12 mouse cellular contexts compared by ENCODE assay signal in the genomic region with DNA sequence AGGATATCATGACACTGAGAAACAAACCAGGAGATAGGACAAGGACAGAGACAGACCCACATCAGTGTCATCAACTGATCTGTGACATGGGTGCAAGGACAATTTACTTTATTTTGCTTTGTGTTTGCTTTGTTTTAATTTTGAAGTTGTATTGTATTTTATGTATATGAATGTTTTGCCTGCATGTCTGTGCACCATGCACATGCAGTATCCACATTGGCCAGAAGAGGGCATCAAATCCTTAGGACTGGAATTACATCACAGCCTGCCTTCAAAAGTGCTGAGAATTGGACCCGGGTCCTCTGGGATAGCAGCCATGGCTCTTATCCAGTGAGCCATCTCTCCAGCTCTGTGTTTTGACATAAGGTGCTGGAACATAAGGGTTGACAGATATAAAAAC. TPM values are rescaled to one million over a fixed set of nuclear protein-coding genes. Genes with fewer than 3 reads are reported as not detected.
A peak's percentile ranks its signal among the peaks of the same experiment; 100 is the strongest.
DNase-seq lines count a peak whose midpoint lies in the region; ATAC-seq lines count a peak whose summit lies in the region.
"Had no signal": no experiment of that assay in that cellular context is flagged by ENCODE, and none has a peak within 500 bp of the region (broad histone marks: within the 10 kb centered on the region; RNA-seq: fewer than 3 reads in every experiment).

No protein-coding gene starts in this region.

- H3K36me3 ChIP-seq in kidney, embryonic 16.5 days (ENCODE audit: insufficient read depth, low read length), result no peaks in the 10 kb centered on the region
- H3K36me3 ChIP-seq: embryonic facial prominence, embryonic 13.5 days; lung, embryonic 15.5 days had no signal

- no peak overlapping the region for H3K4me3 ChIP-seq in kidney, embryonic 16.5 days (ENCODE audit: low read length)
- H3K4me3 ChIP-seq: embryonic facial prominence, embryonic 13.5 days; lung, embryonic 15.5 days had no signal

- no peak overlapping the region for H3K9ac ChIP-seq in kidney, embryonic 16.5 days (replicated peaks; ENCODE audit: low read length)
- H3K9ac ChIP-seq: embryonic facial prominence, embryonic 13.5 days; lung, embryonic 15.5 days had no signal

- no peak for ATAC-seq in kidney, embryonic 16.5 days (ENCODE audit: low FRiP score, low TSS enrichment)

- H3K27ac ChIP-seq in kidney, embryonic 16.5 days (ENCODE audit: low read length), result no peak overlapping the region
- H3K27ac ChIP-seq: embryonic facial prominence, embryonic 13.5 days; lung, embryonic 15.5 days had no signal

- DNase-seq in adrenal gland, postnatal 14 days, result peak; percentile 11
- no peak for DNase-seq in adrenal gland, adult 18-20 months (ENCODE audit: low spot score in 2 of 2)
- peak; percentile 4 to 34 for DNase-seq in kidney, postnatal 36 days
- peak; percentile 22 to 23 for DNase-seq in B cell, adult 2 months
- peak; percentile 6 for DNase-seq in c-Kit-positive CD71-negative TER-119-negative erythroid progenitor cells, embryonic 14.5 days (ENCODE audit: low read depth)
- DNase-seq in cerebellum, adult 8-10 months, result no peak
- no peak for DNase-seq in left cerebral cortex, adult 8-10 months (ENCODE audit: low spot score in 2 of 2)
- DNase-seq: spleen, adult 18-20 months had no signal

- no peaks in the 10 kb centered on the region for H3K9me3 ChIP-seq in kidney, embryonic 16.5 days (ENCODE audit: low read length)
- H3K9me3 ChIP-seq: embryonic facial prominence, embryonic 13.5 days; lung, embryonic 15.5 days had no signal

- no peak overlapping the region for H3K4me2 ChIP-seq in kidney, embryonic 16.5 days (replicated peaks; ENCODE audit: low read depth, low read length)
- H3K4me2 ChIP-seq: embryonic facial prominence, embryonic 13.5 days; lung, embryonic 15.5 days had no signal

- H3K27me3 ChIP-seq in kidney, embryonic 16.5 days (ENCODE audit: insufficient read depth, low read length), result no peaks in the 10 kb centered on the region
- H3K27me3 ChIP-seq: embryonic facial prominence, embryonic 13.5 days; lung, embryonic 15.5 days had no signal

- no peaks in the 10 kb centered on the region for H3K4me1 ChIP-seq in kidney, embryonic 16.5 days (ENCODE audit: insufficient read depth, low read length)
- H3K4me1 ChIP-seq: embryonic facial prominence, embryonic 13.5 days; lung, embryonic 15.5 days had no signal

- 65% methylated on average over 1 of the region's 1 CpGs for WGBS in kidney, embryonic 16.5 days

RNA-seq across cellular contexts. Expression of gene Drd1, which starts 20.0 kb away (rescaled TPM):
- total RNA-seq in adrenal gland, postnatal 14 days (2021), result 0.30 and 0.34 TPM in 2 replicates
- not detected for total RNA-seq in adrenal gland, adult 18-20 months (2021)
- 0.39 and 0.50 TPM in 2 replicates for polyA plus RNA-seq in kidney, embryonic 16.5 days (2015; fragmentation: Nextera tagmentation; extraction: Ambion mirVana)
- total RNA-seq in left cerebral cortex, adult 8-10 months (2022), result 10 to 100 TPM; 76.3 to 87.6 (median 80.8) TPM
- polyA plus RNA-seq: C2C12 had no signal

RNA-seq across cellular contexts. Expression of gene Sfxn1, which starts 36.1 kb away (rescaled TPM):
- total RNA-seq in adrenal gland, postnatal 14 days (2021), result 62.8 and 65.8 TPM in 2 replicates
- 10 to 100 TPM; 52.2 to 62.6 TPM for total RNA-seq in adrenal gland, adult 18-20 months (2021)
- 103 TPM in 2 replicates for polyA plus RNA-seq in kidney, embryonic 16.5 days (2015; fragmentation: Nextera tagmentation; extraction: Ambion mirVana)
- 10 to 100 TPM; 51.0 to 53.6 (median 52.0) TPM for total RNA-seq in left cerebral cortex, adult 8-10 months (2022)

Comparison
In these comparisons a context has a peak if more than half of its experiments do, and no peak if none do; other contexts are left out.
1. DNase-seq: peak in adrenal gland, postnatal 14 days (single experiment), kidney, postnatal 36 days (2 of 2), B cell, adult 2 months (2 of 2) and c-Kit-positive CD71-negative TER-119-negative erythroid progenitor cells, embryonic 14.5 days (single experiment); none in adrenal gland, adult 18-20 months (0 of 2), cerebellum, adult 8-10 months (single experiment) and left cerebral cortex, adult 8-10 months (0 of 2).
2. RNA of gene Drd1, which starts 20.0 kb away (total RNA-seq): 76.3 to 87.6 TPM in left cerebral cortex, adult 8-10 months; 0.30 to 0.34 TPM in adrenal gland, postnatal 14 days and not detected in adrenal gland, adult 18-20 months; every median in the first group is over 10 times any median in the second.